Mouse (Mus musculus) frontal cortex, postnatal 10 days (tissue): ENCODE measurements around the gene Eef2.
"Not testable (repeated sequence)": the region's sequence is repeated elsewhere in the genome, so short reads cannot be mapped to it uniquely, and the experiment has no call there.

Source experiments
- DNase-seq, 2 experiments: peaks; one replicate each; pipeline ENCODE4 v3.0.0; 2022; ENCODE audit warnings: low spot score in 2 of 2, mixed read lengths in 1 of 2

Eef2 gene

DNA sequence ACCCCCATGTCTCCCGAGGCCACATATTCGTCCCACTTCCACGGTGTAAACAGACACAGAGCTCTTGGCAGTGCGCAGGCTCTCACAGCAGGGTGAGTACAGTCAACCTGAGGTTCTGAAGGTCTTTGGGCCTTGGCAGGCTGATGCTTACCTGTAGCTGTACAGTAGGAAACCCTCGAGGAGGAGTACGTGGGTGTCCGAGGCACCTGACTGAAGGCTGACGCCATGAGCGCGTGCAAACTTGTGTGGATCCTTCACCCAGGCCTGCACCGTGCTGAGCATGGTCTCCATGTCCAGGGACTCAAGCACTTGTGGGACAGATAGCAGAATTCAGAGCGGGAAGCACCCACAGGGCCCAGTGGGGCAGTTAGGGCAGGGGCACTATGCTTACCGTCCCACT is 23.7 kb downstream of the Eef2 start:
- no peak for DNase-seq

GRCm38 (mm10) chr10:81200605-81201287 is 24.3 kb downstream of the Eef2 start:
- no peak for DNase-seq

DNA sequence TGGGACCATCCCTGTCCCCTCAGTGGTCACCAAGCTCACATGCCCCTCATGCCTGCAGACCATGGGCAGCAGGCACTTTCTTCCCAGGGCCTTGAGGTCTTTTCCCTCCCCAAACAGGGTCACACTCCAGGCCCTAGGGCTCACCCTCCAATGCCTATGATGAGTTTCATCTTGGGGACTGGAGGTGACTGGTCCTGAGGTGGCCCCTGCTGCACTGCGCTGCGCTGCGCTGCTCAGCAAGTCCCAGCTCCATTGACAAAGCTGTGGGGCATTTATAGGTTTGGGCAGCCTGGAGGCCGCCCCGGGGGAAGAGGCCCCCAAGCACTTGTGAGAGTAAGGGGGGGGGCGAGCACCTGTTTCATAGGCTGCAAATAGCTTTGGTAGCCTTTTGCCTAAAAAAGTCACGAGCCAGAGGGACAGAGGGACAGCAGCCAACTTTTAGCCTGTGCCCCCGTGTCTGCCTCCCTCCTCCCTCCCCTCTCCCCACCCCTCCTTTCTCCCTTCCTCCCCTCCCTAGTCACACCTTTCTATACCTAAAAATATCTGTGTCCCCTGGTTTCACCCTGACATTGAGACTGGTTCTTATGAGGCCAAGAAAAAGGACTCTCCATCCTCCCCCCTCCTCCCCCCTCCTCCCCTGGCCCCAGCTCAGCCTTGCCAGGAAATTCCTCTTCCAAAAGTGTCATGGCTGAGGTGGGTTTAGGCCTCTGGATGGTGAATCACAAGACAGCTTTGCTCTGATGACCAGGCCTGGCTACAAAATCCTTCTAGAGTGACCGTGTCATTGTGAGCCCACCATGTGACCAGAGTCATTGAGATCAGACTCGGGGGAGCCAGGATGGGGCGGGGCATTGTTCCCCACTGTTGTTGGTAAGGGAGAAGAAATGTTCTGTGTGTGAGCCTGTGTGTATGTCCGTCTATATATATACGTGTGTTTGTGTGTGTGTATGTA is 25.7 kb downstream of the Eef2 start, which contains the start of gene Nmrk2:
Gene Nmrk2 (minus strand): TSS at position 245 of the 952 bp plus-strand sequence.
- no peak for DNase-seq

GRCm38 (mm10) chr10:81202978-81203720 is 26.7 kb downstream of the Eef2 start:
- DNase-seq = no peak

DNA sequence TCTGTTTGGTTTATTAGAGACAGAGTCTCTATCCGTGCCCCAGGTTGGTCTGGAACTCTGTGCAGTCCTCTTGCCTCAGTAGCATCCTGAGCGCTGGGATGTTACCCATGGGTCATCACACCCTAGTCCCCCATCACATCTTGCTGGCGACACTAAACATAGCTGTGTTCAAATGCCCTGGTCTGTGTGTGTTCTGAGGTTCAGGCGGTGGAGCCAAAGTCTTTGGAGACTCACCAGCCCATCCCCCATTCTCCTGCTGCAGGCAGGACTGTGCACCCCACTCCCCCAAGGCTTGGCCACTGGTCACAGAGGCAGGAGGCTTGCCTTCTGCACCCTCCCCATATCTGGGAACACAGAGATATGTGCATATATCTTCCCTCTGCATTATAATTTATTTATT is 27.7 kb downstream of the Eef2 start:
- DNase-seq = no peak

DNA sequence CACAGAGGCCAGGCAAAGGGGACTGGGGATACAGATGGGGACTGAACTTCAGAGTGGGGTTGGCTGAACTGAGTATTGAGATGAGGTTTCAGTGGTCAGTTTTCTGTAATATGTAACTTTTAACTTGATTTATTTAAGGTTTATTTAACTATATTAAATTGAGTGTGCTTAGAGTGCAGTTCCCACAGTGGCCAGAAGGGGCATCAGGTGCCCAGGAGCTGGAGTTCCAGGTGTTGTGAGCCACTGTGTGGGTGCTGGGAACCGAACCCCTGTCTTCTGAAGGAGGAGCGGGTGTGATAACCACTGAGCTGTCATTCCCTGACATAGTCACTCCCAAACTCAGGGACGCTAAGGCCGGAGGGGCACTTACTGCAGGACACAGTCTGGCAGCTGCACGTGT is 33.7 kb downstream of the Eef2 start:
- DNase-seq = no peak

- no peak for DNase-seq
Observed at GRCm38 (mm10) chr10:81216260-81216659, 39.8 kb downstream of the Eef2 start.

- DNase-seq = no peak
Observed at GRCm38 (mm10) chr10:81216810-81217209, 40.4 kb downstream of the Eef2 start.

GRCm38 (mm10) chr10:81217267-81217666 is 40.8 kb downstream of the Eef2 start:
- DNase-seq = not testable (repeated sequence)

DNA sequence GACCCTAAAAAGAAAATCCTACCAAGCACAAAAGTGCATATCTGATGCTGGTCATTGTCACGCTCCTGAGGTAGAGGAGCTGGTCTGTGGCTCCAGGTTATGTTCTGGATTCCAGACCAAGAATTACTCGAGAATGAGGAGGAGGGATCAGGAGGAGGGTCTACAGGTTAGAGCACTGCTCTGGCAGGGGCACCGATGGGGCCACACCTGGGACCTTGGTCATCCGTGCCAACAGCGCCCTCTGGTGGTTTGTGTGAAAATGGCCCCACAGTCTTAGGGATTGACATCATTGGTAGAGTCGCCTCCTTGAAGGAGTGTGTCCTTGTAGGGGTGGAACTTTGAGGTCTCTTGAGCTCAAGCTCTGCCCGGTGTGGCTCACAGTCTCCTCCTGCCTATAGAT is 41.5 kb downstream of the Eef2 start:
- DNase-seq = peak in 1 of 2 experiments; percentile 54

GRCm38 (mm10) chr10:81221402-81222015 is 45.1 kb downstream of the Eef2 start:
- no peak for DNase-seq

DNA sequence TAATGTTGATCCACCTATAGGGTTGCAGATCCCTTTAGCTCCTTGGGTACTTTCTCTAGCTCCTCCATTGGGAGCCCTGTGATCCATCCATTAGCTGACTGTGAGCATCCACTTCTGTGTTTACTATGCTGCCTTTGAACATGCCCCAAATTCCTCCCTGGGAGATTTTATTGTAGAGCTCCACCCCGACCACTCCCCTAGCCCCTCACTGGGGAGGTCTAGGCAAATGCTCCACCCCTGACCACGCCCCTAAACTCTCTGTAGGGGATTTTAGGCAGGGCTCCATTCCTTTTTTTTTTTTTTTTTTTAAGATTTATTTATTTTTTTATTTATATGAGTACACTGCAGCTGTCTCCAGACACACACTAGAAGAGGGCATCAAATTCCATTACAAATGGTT is 47.3 kb downstream of the Eef2 start:
- not testable (repeated sequence) for DNase-seq

DNA sequence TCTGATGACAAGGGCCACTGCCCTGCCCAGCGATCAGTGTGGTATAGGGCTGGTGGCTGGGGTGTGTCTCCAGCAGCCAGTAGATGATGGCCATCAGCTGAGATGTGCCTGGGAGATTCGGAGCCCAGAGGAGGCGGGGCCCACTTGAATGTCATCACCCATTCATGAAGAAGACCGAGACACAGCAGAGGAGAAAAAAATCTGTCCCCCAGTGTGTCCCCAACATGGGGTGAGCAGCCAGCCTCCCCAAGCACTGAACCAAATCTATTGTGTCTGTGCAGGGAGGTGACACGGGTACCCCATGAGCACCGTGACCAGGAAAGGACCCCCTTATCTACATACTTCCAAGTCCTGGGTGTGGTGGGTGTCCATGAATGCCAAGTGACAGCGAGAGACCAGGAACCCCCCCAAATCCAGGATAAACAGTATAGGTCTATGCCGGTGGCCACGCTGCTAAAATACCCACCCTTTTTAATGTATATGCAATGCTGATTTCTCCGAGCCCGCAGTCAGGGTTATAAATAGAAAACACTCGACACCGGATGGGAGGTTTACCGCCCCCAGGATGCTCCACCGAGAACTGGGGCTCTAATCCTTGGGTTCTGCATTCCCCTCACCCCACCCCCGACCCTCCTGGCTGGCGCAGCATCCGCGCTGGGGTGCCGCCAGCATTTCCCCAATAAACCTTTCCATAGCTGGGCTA is 53.5 kb downstream of the Eef2 start:
- DNase-seq = no peak

- DNase-seq = peak; percentile 83 to 84
Observed at GRCm38 (mm10) chr10:81230438-81231332, 54.3 kb downstream of the Eef2 start, which contains the start of gene Atcay. Gene Atcay (minus strand): TSS chr10:81230833.

- no peak for DNase-seq
Observed at GRCm38 (mm10) chr10:81231436-81231835, 55.0 kb downstream of the Eef2 start.
